Mouse (Mus musculus): ENCODE data around the gene Sema4f.

- TF ChIP-seq POLR2A (IDR thresholded peaks at IDR 0.05; ENCODE audit: control insufficient read depth, low read depth, low read length) (no peak), CTCF (IDR thresholded peaks at IDR 0.05; ENCODE audit: control insufficient read depth, insufficient read depth, insufficient replicate concordance, low read depth, low read length) (peak; percentile 86; the same call in 1 of the 2 replicates)
Observed at GRCm38 (mm10) chr6:82945750-82946149, 6.2 kb upstream of the Sema4f start.
